Mouse (Mus musculus) intestine, embryonic 15.5 days (tissue): ENCODE results near the gene Dynlt1f. TPM values are rescaled to one million over a fixed set of nuclear protein-coding genes. Genes with fewer than 3 reads are reported as not detected.
"Not testable (repeated sequence)": the region's sequence is repeated elsewhere in the genome, so short reads cannot be mapped to it uniquely, and the experiment has no call there.

Experiments
- ATAC-seq: fragments of 200-750 bp; cut with Nextera tagmentation; 2 replicates; pipeline ENCODE4 v1.8.0; 2017; ENCODE audit warnings: moderate TSS enrichment, moderate library complexity
- H3K27ac ChIP-seq: fragments of 300-500 bp; sonication (generic); 2 replicates; pipeline ENCODE4 v1.5.1; 2015; ENCODE audit warnings: mild to moderate bottlenecking, inconsistent platforms
- H3K27me3 ChIP-seq: fragments of 300-500 bp; sonication (generic); replicated peaks from 2 replicates; pipeline ENCODE4 v1.6.1; 2015; ENCODE audit warnings: inconsistent platforms
- H3K36me3 ChIP-seq: fragments of 300-500 bp; sonication (generic); 2 replicates; pipeline ENCODE4 v1.6.1; 2015; ENCODE audit warnings: inconsistent platforms
- H3K4me1 ChIP-seq: fragments of 300-500 bp; sonication (generic); replicated peaks from 2 replicates; pipeline ENCODE4 v1.6.1; 2015; ENCODE audit warnings: inconsistent platforms
- H3K4me2 ChIP-seq: fragments of 300-500 bp; sonication (generic); replicated peaks from 2 replicates; pipeline ENCODE4 v1.6.1; 2015; ENCODE audit warnings: mild to moderate bottlenecking, inconsistent platforms
- H3K4me3 ChIP-seq: fragments of 300-500 bp; sonication (generic); replicated peaks from 2 replicates; pipeline ENCODE4 v1.5.1; 2015; ENCODE audit warnings: inconsistent platforms
- H3K9ac ChIP-seq: fragments of 300-500 bp; sonication (generic); 2 replicates; pipeline ENCODE4 v1.6.1; 2015; ENCODE audit warnings: inconsistent platforms
- H3K9me3 ChIP-seq: fragments of 300-500 bp; sonication (generic); 2 replicates; pipeline ENCODE4 v1.6.1; 2016; ENCODE audit warnings: inconsistent platforms
- WGBS: fragments of 180-500 bp; shearing (Covaris S2); methylation state at CpG from one replicate; pipeline ENCODE4 v1.1.7; 2015; 5-methylcytosine and 5-hydroxymethylcytosine counted together
- polyA plus RNA-seq: library from polyadenylated mRNA; unstranded; fragments of >200 nt; fragmentation: Nextera tagmentation; extraction: Ambion mirVana; gene quantifications from 2 replicates; pipeline ENCODE4 v1.2.1, GENCODE M21; 2015

Gene Dynlt1f
- polyA plus RNA-seq, 1 experiment from 2014 or later = 273 TPM

GRCm38 (mm10) chr17:6655087-6655511 lies 601 bp downstream of the Dynlt1f start:
- Histone ChIP-seq H3K9ac (peak overlapping the region; percentile 50), H3K27ac (0 out of 2 replicates have a peak overlapping the region, but pooled peaks have one; percentile 22), H3K4me2 (peak overlapping the region; percentile 52), H3K4me3 (peak overlapping the region; percentile 53)
- under 1% methylated on average over 36 of the region's 36 CpGs for WGBS
- not testable (repeated sequence) for H3K36me3 ChIP-seq, H3K9me3 ChIP-seq, H3K27me3 ChIP-seq, H3K4me1 ChIP-seq
- ATAC-seq = peak; percentile 85

GRCm38 (mm10) chr17:6653341-6653946 lies 2.3 kb downstream of the Dynlt1f start:
- H3K27ac ChIP-seq, H3K4me1 ChIP-seq, H3K36me3 ChIP-seq, H3K27me3 ChIP-seq, ATAC-seq, H3K4me2 ChIP-seq, H3K4me3 ChIP-seq, H3K9ac ChIP-seq, H3K9me3 ChIP-seq: not testable (repeated sequence)
- 85% methylated on average over 4 of the region's 5 CpGs for WGBS

- H3K27me3 ChIP-seq, H3K27ac ChIP-seq: not testable (repeated sequence)
- WGBS = 86% methylated on average over 5 of the region's 7 CpGs
Observed at GRCm38 (mm10) chr17:6650904-6651565, 4.7 kb downstream of the Dynlt1f start.

GRCm38 (mm10) chr17:6647452-6647851 lies 8.2 kb downstream of the Dynlt1f start:
- WGBS = 94% methylated on average over 2 of the region's 3 CpGs
- H3K9me3 ChIP-seq, H3K4me1 ChIP-seq, H3K27me3 ChIP-seq, ATAC-seq, H3K36me3 ChIP-seq, H3K4me3 ChIP-seq, H3K9ac ChIP-seq, H3K4me2 ChIP-seq, H3K27ac ChIP-seq: not testable (repeated sequence)

More at GRCm38 (mm10) chr17:6650904-6651565, 4.7 kb downstream of the Dynlt1f start:
- not testable (repeated sequence) for ATAC-seq, H3K4me2 ChIP-seq, H3K9ac ChIP-seq, H3K4me1 ChIP-seq, H3K36me3 ChIP-seq, H3K4me3 ChIP-seq, H3K9me3 ChIP-seq

- H3K4me1 ChIP-seq, H3K36me3 ChIP-seq, H3K9me3 ChIP-seq, H3K4me3 ChIP-seq, H3K9ac ChIP-seq, H3K27me3 ChIP-seq, H3K27ac ChIP-seq, ATAC-seq, H3K4me2 ChIP-seq: not testable (repeated sequence)
- WGBS = 96% methylated on average over 8 of the region's 8 CpGs
Observed at GRCm38 (mm10) chr17:6646841-6647240, 8.9 kb downstream of the Dynlt1f start.

DNA sequence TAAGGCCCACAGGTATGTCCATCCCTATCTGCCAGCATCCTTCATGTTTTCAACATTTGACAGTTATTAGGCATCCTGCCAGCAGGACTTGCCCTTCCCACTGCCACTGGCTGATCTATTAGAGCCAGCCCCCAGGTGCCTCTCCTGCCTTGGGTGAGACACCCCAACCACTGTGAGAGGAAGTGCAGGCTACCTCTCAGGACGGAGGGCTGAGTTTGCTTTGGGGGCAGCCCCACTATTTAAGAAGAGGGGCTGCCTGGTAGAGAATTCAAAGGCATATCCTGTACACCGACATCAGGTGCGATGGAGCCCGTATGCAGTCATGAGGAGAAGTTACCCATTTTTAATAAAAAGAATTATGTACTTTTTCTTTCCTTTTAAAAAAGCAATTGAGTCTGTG lies 10.0 kb downstream of the Dynlt1f start:
- not testable (repeated sequence) for H3K4me2 ChIP-seq, H3K9me3 ChIP-seq, H3K36me3 ChIP-seq, H3K9ac ChIP-seq, ATAC-seq, H3K27me3 ChIP-seq, H3K4me1 ChIP-seq, H3K4me3 ChIP-seq, H3K27ac ChIP-seq
- WGBS = 92% methylated on average over 4 of the region's 4 CpGs

- not testable (repeated sequence) for H3K4me1 ChIP-seq, H3K27ac ChIP-seq, H3K9me3 ChIP-seq, H3K27me3 ChIP-seq, ATAC-seq, H3K36me3 ChIP-seq, H3K4me2 ChIP-seq, H3K9ac ChIP-seq, H3K4me3 ChIP-seq
- 91% methylated on average over 4 of the region's 4 CpGs for WGBS
Observed at GRCm38 (mm10) chr17:6644673-6645072, 11.0 kb downstream of the Dynlt1f start.

DNA sequence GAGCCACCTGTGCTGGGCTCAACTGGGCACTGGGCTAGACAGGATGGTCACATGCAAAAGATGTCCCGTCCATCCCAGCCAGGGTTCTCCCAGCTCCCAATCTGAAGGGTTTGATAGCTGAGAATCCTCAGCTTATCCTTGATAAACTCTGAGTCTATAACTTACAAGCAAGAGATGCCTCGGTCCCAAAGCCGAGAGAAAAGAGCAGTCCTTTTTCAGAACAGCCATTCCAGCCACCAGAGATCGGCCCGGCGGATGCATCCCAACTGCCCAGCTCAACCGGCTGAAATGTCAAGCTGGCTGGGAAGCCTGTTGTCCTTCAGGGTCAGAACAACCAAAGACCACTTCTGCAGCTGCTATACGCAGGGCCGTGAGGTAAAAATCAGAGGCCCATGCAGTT lies 11.5 kb downstream of the Dynlt1f start:
- not testable (repeated sequence) for H3K4me2 ChIP-seq, H3K36me3 ChIP-seq, H3K9ac ChIP-seq, ATAC-seq, H3K27ac ChIP-seq, H3K27me3 ChIP-seq, H3K4me1 ChIP-seq, H3K4me3 ChIP-seq, H3K9me3 ChIP-seq
- WGBS = 82% methylated on average over 9 of the region's 9 CpGs

GRCm38 (mm10) chr17:6640771-6641429 lies 14.8 kb downstream of the Dynlt1f start:
- not testable (repeated sequence) for H3K36me3 ChIP-seq, H3K27me3 ChIP-seq, H3K4me2 ChIP-seq, H3K9me3 ChIP-seq, H3K4me1 ChIP-seq, H3K9ac ChIP-seq, H3K27ac ChIP-seq, H3K4me3 ChIP-seq
- ATAC-seq = peak; percentile 87
- WGBS = 70% methylated on average over 14 of the region's 14 CpGs

GRCm38 (mm10) chr17:6640044-6640637 lies 15.6 kb downstream of the Dynlt1f start:
- ATAC-seq, H3K9ac ChIP-seq, H3K4me3 ChIP-seq, H3K4me2 ChIP-seq, H3K9me3 ChIP-seq, H3K27ac ChIP-seq, H3K27me3 ChIP-seq, H3K36me3 ChIP-seq, H3K4me1 ChIP-seq: not testable (repeated sequence)
- 92% methylated on average over 10 of the region's 10 CpGs for WGBS

- not testable (repeated sequence) for H3K4me1 ChIP-seq, H3K9ac ChIP-seq, H3K4me2 ChIP-seq, H3K4me3 ChIP-seq, H3K27ac ChIP-seq, H3K36me3 ChIP-seq, H3K9me3 ChIP-seq, ATAC-seq, H3K27me3 ChIP-seq
- 93% methylated on average over 15 of the region's 21 CpGs for WGBS
Observed at GRCm38 (mm10) chr17:6639486-6639885, 16.2 kb downstream of the Dynlt1f start.

DNA sequence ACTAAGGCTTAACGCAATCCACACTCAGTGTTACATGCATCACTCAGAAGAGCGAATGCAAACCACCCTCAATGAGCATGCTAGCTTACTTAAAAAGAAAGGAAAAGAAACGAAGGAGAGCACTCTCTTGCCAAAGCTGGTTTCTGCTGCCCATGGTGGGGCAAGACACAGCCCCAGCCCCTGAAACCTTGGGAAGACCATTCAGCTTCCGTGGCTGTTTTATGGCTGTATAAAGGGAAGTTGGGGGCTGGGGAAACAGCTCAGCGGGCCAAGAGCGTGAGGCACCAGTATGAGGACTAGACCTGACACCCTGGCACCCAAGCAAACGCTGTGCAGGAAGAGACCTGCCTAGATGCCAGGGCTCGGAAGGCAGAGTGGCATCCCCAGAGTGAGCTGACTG lies 17.3 kb downstream of the Dynlt1f start:
- not testable (repeated sequence) for H3K4me1 ChIP-seq, H3K9ac ChIP-seq, H3K36me3 ChIP-seq, H3K4me2 ChIP-seq, ATAC-seq, H3K27me3 ChIP-seq, H3K9me3 ChIP-seq, H3K4me3 ChIP-seq, H3K27ac ChIP-seq
- WGBS = 88% methylated on average over 8 of the region's 8 CpGs
